Mouse (Mus musculus): Measurements from ENCODE around the gene Cyth4. TPM values are rescaled to one million over a fixed set of nuclear protein-coding genes. Genes with fewer than 3 reads are reported as not detected.

The Cyth4 gene
- total and polyA plus RNA-seq, 2 experiments from 2014 or later: 2.8 to 6.0 TPM

GRCm38 (mm10) chr15:78593896-78594425 lies 2.9 kb upstream of the Cyth4 start:
- Histone ChIP-seq H3K36me3 (replicated peaks; ENCODE audit: control insufficient read depth, insufficient read depth, low read length) (no peaks in the 10 kb centered on the region), H3K9me3 (replicated peaks; ENCODE audit: control insufficient read depth, low read length) (no peaks in the 10 kb centered on the region), H3K9ac (replicated peaks; ENCODE audit: low read depth, low read length) (no peak overlapping the region), H3K4me3 (ENCODE audit: low read depth, low read length) (no peak overlapping the region), H3K4me2 (ENCODE audit: low read depth, low read length) (no peak overlapping the region), H3K27ac (ENCODE audit: low read depth) (no peak overlapping the region), H3K27me3 (ENCODE audit: control insufficient read depth, insufficient read depth, low read length) (no peaks in the 10 kb centered on the region), H3K4me1 (ENCODE audit: control insufficient read depth, insufficient read depth) (no peaks in the 10 kb centered on the region)
- DNase-seq (ENCODE audit: low spot score): no peak
- 76% methylated on average over 7 of the region's 7 CpGs for WGBS
- no peak for ATAC-seq (ENCODE audit: insufficient read depth, low read depth)
- TF ChIP-seq CTCF (IDR thresholded peaks at IDR 0.05; ENCODE audit: low read depth): no peak
- TF ChIP-seq EP300 (IDR thresholded peaks at IDR 0.05; ENCODE audit: low read depth): no peak

- Histone ChIP-seq H3K4me1 (ENCODE audit: control insufficient read depth, insufficient read depth) (no peaks in the 10 kb centered on the region), H3K9me3 (replicated peaks; ENCODE audit: control insufficient read depth, low read length) (no peaks in the 10 kb centered on the region), H3K27ac (ENCODE audit: low read depth) (no peak overlapping the region), H3K27me3 (ENCODE audit: control insufficient read depth, insufficient read depth, low read length) (no peaks in the 10 kb centered on the region), H3K4me3 (ENCODE audit: low read depth, low read length) (no peak overlapping the region), H3K36me3 (replicated peaks; ENCODE audit: control insufficient read depth, insufficient read depth, low read length) (no peaks in the 10 kb centered on the region), H3K4me2 (ENCODE audit: low read depth, low read length) (no peak overlapping the region), H3K9ac (replicated peaks; ENCODE audit: low read depth, low read length) (no peak overlapping the region)
- no peak for ATAC-seq (ENCODE audit: insufficient read depth, low read depth)
- no peak for DNase-seq (ENCODE audit: low spot score)
- WGBS: 86% methylated on average over 2 of the region's 2 CpGs
- no peak for TF ChIP-seq EP300 (IDR thresholded peaks at IDR 0.05; ENCODE audit: low read depth)
- TF ChIP-seq CTCF (IDR thresholded peaks at IDR 0.05; ENCODE audit: low read depth): no peak
These were observed 2.0 kb upstream of the Cyth4 start for GRCm38 (mm10) chr15:78594831-78595230.

- ATAC-seq (ENCODE audit: insufficient read depth, low read depth) (no peak), DNase-seq (ENCODE audit: low spot score) (no peak)
- Histone ChIP-seq H3K9me3 (replicated peaks; ENCODE audit: control insufficient read depth, low read length) (no peaks in the 10 kb centered on the region), H3K4me3 (ENCODE audit: low read depth, low read length) (no peak overlapping the region), H3K27me3 (ENCODE audit: control insufficient read depth, insufficient read depth, low read length) (no peaks in the 10 kb centered on the region), H3K4me2 (ENCODE audit: low read depth, low read length) (no peak overlapping the region), H3K4me1 (ENCODE audit: control insufficient read depth, insufficient read depth) (no peaks in the 10 kb centered on the region), H3K27ac (ENCODE audit: low read depth) (no peak overlapping the region), H3K9ac (replicated peaks; ENCODE audit: low read depth, low read length) (no peak overlapping the region), H3K36me3 (replicated peaks; ENCODE audit: control insufficient read depth, insufficient read depth, low read length) (no peaks in the 10 kb centered on the region)
- WGBS: 72% methylated on average over 5 of the region's 5 CpGs
- TF ChIP-seq CTCF (IDR thresholded peaks at IDR 0.05; ENCODE audit: low read depth) (peak; percentile 0; the same call in 1 of the 2 replicates), EP300 (IDR thresholded peaks at IDR 0.05; ENCODE audit: low read depth) (no peak)
These were observed 1.4 kb upstream of the Cyth4 start for GRCm38 (mm10) chr15:78595468-78595867.

DNA sequence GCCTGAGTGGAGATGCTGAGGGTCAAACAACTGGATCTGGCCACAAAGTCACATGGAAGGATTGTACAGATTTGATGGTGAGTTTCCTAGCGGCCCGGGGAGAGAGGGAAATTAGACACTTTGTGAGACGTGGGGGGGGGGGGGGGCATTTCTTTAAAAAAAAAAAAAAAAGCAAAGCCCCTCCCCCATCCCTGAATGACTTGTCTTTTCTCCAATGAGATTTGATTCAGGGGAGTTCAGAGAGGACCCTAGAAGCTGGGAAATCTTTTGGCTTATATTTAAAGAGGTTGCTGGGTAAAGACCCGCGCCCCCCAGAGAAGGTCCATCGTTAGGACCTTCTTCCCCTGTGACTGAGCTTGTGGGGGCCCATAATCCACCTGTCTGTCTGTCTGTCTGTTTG lies 343 bp upstream of the Cyth4 start:
- Histone ChIP-seq H3K9ac (replicated peaks; ENCODE audit: low read depth, low read length) (no peak overlapping the region), H3K4me3 (ENCODE audit: low read depth, low read length) (no peak overlapping the region), H3K9me3 (replicated peaks; ENCODE audit: control insufficient read depth, low read length) (no peaks in the 10 kb centered on the region), H3K4me2 (ENCODE audit: low read depth, low read length) (no peak overlapping the region), H3K36me3 (replicated peaks; ENCODE audit: control insufficient read depth, insufficient read depth, low read length) (no peaks in the 10 kb centered on the region), H3K27ac (ENCODE audit: low read depth) (no peak overlapping the region), H3K4me1 (ENCODE audit: control insufficient read depth, insufficient read depth) (no peaks in the 10 kb centered on the region), H3K27me3 (ENCODE audit: control insufficient read depth, insufficient read depth, low read length) (no peaks in the 10 kb centered on the region)
- no peak for DNase-seq (ENCODE audit: low spot score)
- WGBS: 80% methylated on average over 6 of the region's 6 CpGs
- ATAC-seq (ENCODE audit: insufficient read depth, low read depth): no peak
- TF ChIP-seq EP300 (IDR thresholded peaks at IDR 0.05; ENCODE audit: low read depth) (no peak), CTCF (IDR thresholded peaks at IDR 0.05; ENCODE audit: low read depth) (no peak)

DNA sequence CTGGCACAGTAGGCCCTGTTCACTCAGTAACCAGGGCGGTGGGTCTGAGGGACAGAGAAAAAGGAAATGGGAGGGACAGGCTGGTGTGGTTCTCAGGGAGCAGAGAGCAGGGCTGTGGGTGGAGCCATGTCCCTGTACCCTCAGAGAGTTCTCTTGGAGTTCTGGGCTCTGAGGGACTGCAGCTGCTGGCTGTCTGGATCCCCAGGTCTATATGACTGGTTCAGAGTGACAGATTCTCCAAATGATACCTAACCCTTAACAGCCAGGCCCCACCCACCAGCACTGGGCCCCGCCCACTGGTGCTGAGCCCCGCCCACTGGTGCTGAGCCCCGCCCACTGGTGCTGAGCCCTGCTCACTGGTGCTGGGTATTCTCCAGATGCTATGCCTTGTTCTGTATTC lies 882 bp downstream of the Cyth4 start:
- no peak for DNase-seq (ENCODE audit: low spot score)
- Histone ChIP-seq H3K27ac (ENCODE audit: low read depth) (no peak overlapping the region), H3K27me3 (ENCODE audit: control insufficient read depth, insufficient read depth, low read length) (no peaks in the 10 kb centered on the region), H3K36me3 (replicated peaks; ENCODE audit: control insufficient read depth, insufficient read depth, low read length) (no peaks in the 10 kb centered on the region), H3K4me3 (ENCODE audit: low read depth, low read length) (no peak overlapping the region), H3K9me3 (replicated peaks; ENCODE audit: control insufficient read depth, low read length) (no peaks in the 10 kb centered on the region), H3K4me1 (ENCODE audit: control insufficient read depth, insufficient read depth) (no peaks in the 10 kb centered on the region), H3K9ac (replicated peaks; ENCODE audit: low read depth, low read length) (no peak overlapping the region), H3K4me2 (ENCODE audit: low read depth, low read length) (no peak overlapping the region)
- WGBS: 52% methylated on average over 4 of the region's 4 CpGs
- ATAC-seq (ENCODE audit: insufficient read depth, low read depth): no peak
- TF ChIP-seq CTCF (IDR thresholded peaks at IDR 0.05; ENCODE audit: low read depth) (no peak), EP300 (IDR thresholded peaks at IDR 0.05; ENCODE audit: low read depth) (no peak)

GRCm38 (mm10) chr15:78599124-78599523 lies 2.3 kb downstream of the Cyth4 start:
- no peak overlapping the region for H3K4me3 ChIP-seq (ENCODE audit: low read depth, low read length)
- 80% methylated on average over 6 of the region's 6 CpGs for WGBS
- DNase-seq (ENCODE audit: low spot score) (no peak), ATAC-seq (ENCODE audit: insufficient read depth, low read depth) (no peak)
- no peaks in the 10 kb centered on the region for H3K27me3 ChIP-seq (ENCODE audit: control insufficient read depth, insufficient read depth, low read length)
- H3K9ac ChIP-seq (replicated peaks; ENCODE audit: low read depth, low read length): no peak overlapping the region
- H3K36me3 ChIP-seq (replicated peaks; ENCODE audit: control insufficient read depth, insufficient read depth, low read length): no peaks in the 10 kb centered on the region
- H3K27ac ChIP-seq (ENCODE audit: low read depth): no peak overlapping the region
- TF ChIP-seq EP300 (IDR thresholded peaks at IDR 0.05; ENCODE audit: low read depth) (no peak), CTCF (IDR thresholded peaks at IDR 0.05; ENCODE audit: low read depth) (no peak)
- H3K4me2 ChIP-seq (ENCODE audit: low read depth, low read length): no peak overlapping the region
- no peaks in the 10 kb centered on the region for H3K9me3 ChIP-seq (replicated peaks; ENCODE audit: control insufficient read depth, low read length)
- no peaks in the 10 kb centered on the region for H3K4me1 ChIP-seq (ENCODE audit: control insufficient read depth, insufficient read depth)

All from heart, postnatal 0 days (tissue).